Mouse (Mus musculus) midbrain, embryonic 12.5 days (tissue): ENCODE data around the gene Ess2. TPM values are rescaled to one million over a fixed set of nuclear protein-coding genes. Genes with fewer than 3 reads are reported as not detected.
"Not testable (repeated sequence)": the region's sequence is repeated elsewhere in the genome, so short reads cannot be mapped to it uniquely, and the experiment has no call there.

Source experiments
- ATAC-seq: fragments of 200-750 bp; cut with Nextera tagmentation; 2 replicates; pipeline ENCODE4 v1.8.0; 2017; ENCODE audit warnings: low read depth, moderate TSS enrichment, moderate library complexity; ENCODE audit not compliant: low FRiP score
- H3K27ac ChIP-seq: fragments of 300-500 bp; sonication (generic); replicated peaks from 2 replicates; pipeline ENCODE4 v1.5.1; 2016; ENCODE audit warnings: mild to moderate bottlenecking
- H3K27me3 ChIP-seq: fragments of 300-500 bp; sonication (generic); 2 replicates; pipeline ENCODE4 v1.6.1; 2016; ENCODE audit warnings: mild to moderate bottlenecking
- H3K36me3 ChIP-seq: fragments of 300-500 bp; sonication (generic); 2 replicates; pipeline ENCODE4 v1.6.1; 2016
- H3K4me1 ChIP-seq: fragments of 300-500 bp; sonication (generic); 2 replicates; pipeline ENCODE4 v1.6.1; 2016
- H3K4me2 ChIP-seq: fragments of 300-500 bp; sonication (generic); replicated peaks from 2 replicates; pipeline ENCODE4 v1.6.1; 2016; ENCODE audit warnings: mild to moderate bottlenecking, moderate library complexity
- H3K4me3 ChIP-seq: fragments of 300-500 bp; sonication (generic); 2 replicates; pipeline ENCODE4 v1.5.1; 2016; ENCODE audit warnings: mild to moderate bottlenecking
- H3K9ac ChIP-seq: fragments of 300-500 bp; sonication (generic); replicated peaks from 2 replicates; pipeline ENCODE4 v1.6.1; 2016; ENCODE audit warnings: mild to moderate bottlenecking, moderate library complexity
- H3K9me3 ChIP-seq: fragments of 300-500 bp; sonication (generic); 2 replicates; pipeline ENCODE4 v1.6.1; 2016; ENCODE audit warnings: mild to moderate bottlenecking
- WGBS: fragments of 180-500 bp; shearing (Covaris S2); methylation state at CpG from one replicate; pipeline ENCODE4 v1.1.7; 2016; 5-methylcytosine and 5-hydroxymethylcytosine counted together
- polyA plus RNA-seq: library from polyadenylated mRNA; unstranded; fragments of >200 nt; fragmentation: Nextera tagmentation; extraction: Ambion mirVana; gene quantifications from 2 replicates; pipeline ENCODE4 v1.2.1, GENCODE M21; 2016

The Ess2 gene
- 56.7 and 61.6 TPM in 2 replicates for polyA plus RNA-seq

- peaks cover 22% of the 10 kb centered on the region for H3K4me1 ChIP-seq
- no peak within 1 kb of the TSS; the same call in 1 of the 2 replicates for H3K27ac ChIP-seq
- peak within 1 kb of the TSS; percentile 60 for H3K4me3 ChIP-seq
Measured at GRCm38 (mm10) chr16:17911052-17911595, at the start of gene Ess2. Gene Ess2 (minus strand): TSS chr16:17911348.

DNA sequence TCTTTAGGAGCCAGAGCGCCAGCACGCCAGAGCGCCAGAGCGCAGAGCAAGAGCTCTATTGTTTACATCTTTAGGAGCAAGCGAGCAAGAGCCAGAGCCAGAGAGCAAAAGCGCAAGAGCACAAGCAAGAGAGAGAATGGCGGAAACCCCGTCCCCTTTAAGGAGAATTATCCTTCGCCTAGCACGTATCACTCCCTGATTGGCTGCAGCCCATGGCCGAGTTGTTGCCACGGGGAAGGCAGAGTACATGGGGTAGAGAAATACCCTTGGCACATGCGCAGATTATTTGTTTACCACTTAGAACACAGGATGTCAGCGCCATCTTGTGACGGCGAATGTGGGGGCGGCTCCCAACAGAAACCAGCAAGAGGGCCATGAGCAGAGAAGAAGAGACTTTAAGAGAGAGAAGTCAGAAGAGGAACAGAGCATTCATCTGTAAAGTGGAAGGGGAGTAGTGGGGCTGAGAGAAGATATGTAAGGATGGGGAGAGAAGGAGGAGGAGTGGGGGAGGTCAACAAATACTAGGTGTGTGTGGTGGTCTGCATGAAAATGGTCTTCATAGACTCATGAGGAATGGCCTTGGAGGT is 45.0 kb upstream of the Ess2 start:
- WGBS, result 95% methylated on average over 17 of the region's 17 CpGs
- ATAC-seq, result not testable (repeated sequence)

More at GRCm38 (mm10) chr16:17911052-17911595, at the start of gene Ess2:
- WGBS, result under 1% methylated on average over 35 of the region's 35 CpGs
- peak; percentile 93 for ATAC-seq
- H3K9ac ChIP-seq, result peak within 1 kb of the TSS; percentile 65
- peak within 1 kb of the TSS; percentile 92 for H3K4me2 ChIP-seq
- peaks cover 45% of the 10 kb centered on the region for H3K27me3 ChIP-seq
- H3K9me3 ChIP-seq, result no peaks in the 10 kb centered on the region
- H3K36me3 ChIP-seq, result peaks cover 33% of the 10 kb centered on the region

DNA sequence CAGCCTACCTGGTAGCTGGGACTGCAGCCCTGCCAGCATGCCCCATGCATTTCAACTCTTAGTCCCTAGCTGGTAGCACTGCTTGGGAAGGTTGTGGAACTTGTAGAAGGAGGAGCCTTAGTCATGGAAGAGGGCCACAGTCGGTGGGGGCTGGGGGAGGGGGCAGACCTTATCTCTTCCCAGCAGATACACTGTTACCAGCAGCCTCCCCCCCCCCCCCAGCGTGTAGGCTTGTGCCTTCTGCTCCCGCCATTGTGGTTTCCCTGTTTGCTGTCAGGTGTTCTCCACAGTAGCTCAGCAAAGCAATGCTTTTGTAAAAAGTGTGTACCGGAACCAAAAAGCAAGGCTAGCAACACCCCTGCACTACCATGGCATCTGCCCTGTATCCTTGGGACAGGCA is 40.5 kb upstream of the Ess2 start:
- H3K27me3 ChIP-seq, result no peaks in the 10 kb centered on the region
- H3K9ac ChIP-seq, result no peak overlapping the region
- H3K4me1 ChIP-seq, result peaks cover 18% of the 10 kb centered on the region
- no peak overlapping the region for H3K27ac ChIP-seq
- H3K9me3 ChIP-seq, result no peaks in the 10 kb centered on the region
- WGBS, result 92% methylated on average over 3 of the region's 4 CpGs
- H3K36me3 ChIP-seq, result no peaks in the 10 kb centered on the region
- no peak overlapping the region for H3K4me3 ChIP-seq
- no peak overlapping the region for H3K4me2 ChIP-seq
- ATAC-seq, result no peak

More for the DNA sequence above, 45.0 kb upstream of the Ess2 start:
- not testable (repeated sequence) for H3K36me3 ChIP-seq, H3K9me3 ChIP-seq, H3K4me2 ChIP-seq, H3K4me1 ChIP-seq, H3K4me3 ChIP-seq, H3K27ac ChIP-seq, H3K27me3 ChIP-seq, H3K9ac ChIP-seq

DNA sequence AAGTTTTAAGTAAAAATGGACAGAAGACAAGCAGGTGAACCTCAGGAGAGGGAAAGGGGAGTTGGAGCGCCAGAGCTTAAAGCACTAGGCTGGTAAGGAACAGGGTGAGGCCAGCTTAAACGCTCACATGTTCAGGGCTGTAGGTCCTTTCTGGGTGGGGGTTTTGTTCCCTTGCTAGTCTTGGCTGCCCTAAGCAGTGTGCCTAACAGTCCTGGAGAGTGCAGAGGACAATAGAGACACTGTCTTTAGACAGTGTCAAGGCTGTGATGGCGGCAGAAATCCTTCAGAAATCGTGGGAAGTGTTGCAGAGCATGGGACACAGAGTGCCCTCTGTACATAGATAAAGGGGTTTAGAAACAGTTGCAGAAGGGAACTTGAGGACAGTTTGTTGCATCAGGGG is 38.9 kb upstream of the Ess2 start:
- Histone ChIP-seq H3K4me3 (no peak overlapping the region), H3K27ac (peak overlapping the region; percentile 75), H3K4me2 (no peak overlapping the region), H3K9ac (no peak overlapping the region; the same call in 1 of the 2 replicates), H3K27me3 (no peaks in the 10 kb centered on the region), H3K4me1 (peaks cover 18% of the 10 kb centered on the region), H3K36me3 (no peaks in the 10 kb centered on the region), H3K9me3 (no peaks in the 10 kb centered on the region)
- WGBS, result 26% methylated on average over 4 of the region's 4 CpGs
- peak; percentile 73 for ATAC-seq

- Histone ChIP-seq H3K36me3 (no peaks in the 10 kb centered on the region), H3K4me2 (no peak overlapping the region), H3K4me3 (no peak overlapping the region), H3K27me3 (no peaks in the 10 kb centered on the region), H3K9ac (no peak overlapping the region), H3K4me1 (peaks cover 18% of the 10 kb centered on the region), H3K27ac (peak overlapping the region; percentile 75), H3K9me3 (no peaks in the 10 kb centered on the region)
- 18% methylated on average over 2 of the region's 2 CpGs for WGBS
- peak; percentile 97 for ATAC-seq
Measured at GRCm38 (mm10) chr16:17949421-17949877, 38.3 kb upstream of the Ess2 start.

GRCm38 (mm10) chr16:17945081-17945831 is 34.1 kb upstream of the Ess2 start:
- Histone ChIP-seq H3K9ac (no peak overlapping the region), H3K4me1 (peaks cover 15% of the 10 kb centered on the region), H3K4me3 (no peak overlapping the region), H3K4me2 (no peak overlapping the region), H3K27me3 (no peaks in the 10 kb centered on the region), H3K9me3 (no peaks in the 10 kb centered on the region), H3K27ac (no peak overlapping the region), H3K36me3 (no peaks in the 10 kb centered on the region)
- ATAC-seq, result no peak
- WGBS, result 65% methylated on average over 7 of the region's 7 CpGs

- 69% methylated on average over 8 of the region's 8 CpGs for WGBS
- H3K4me2 ChIP-seq, result no peak overlapping the region
- H3K36me3 ChIP-seq, result no peaks in the 10 kb centered on the region
- no peaks in the 10 kb centered on the region for H3K4me1 ChIP-seq
- H3K4me3 ChIP-seq, result no peak overlapping the region
- no peak for ATAC-seq
- no peaks in the 10 kb centered on the region for H3K9me3 ChIP-seq
- H3K9ac ChIP-seq, result no peak overlapping the region
- H3K27ac ChIP-seq, result no peak overlapping the region
- 0 out of 2 replicates have a peak, but pooled peaks cover under 1% of the 10 kb centered on the region for H3K27me3 ChIP-seq
Measured at GRCm38 (mm10) chr16:17943466-17943865, 32.3 kb upstream of the Ess2 start.

GRCm38 (mm10) chr16:17939255-17939751 is 28.2 kb upstream of the Ess2 start:
- ATAC-seq, result no peak
- Histone ChIP-seq H3K36me3 (no peaks in the 10 kb centered on the region), H3K4me2 (no peak overlapping the region), H3K27ac (no peak overlapping the region), H3K27me3 (peaks cover 25% of the 10 kb centered on the region), H3K4me1 (no peaks in the 10 kb centered on the region), H3K9ac (no peak overlapping the region), H3K9me3 (no peaks in the 10 kb centered on the region), H3K4me3 (no peak overlapping the region)
- WGBS, result 57% methylated on average over 9 of the region's 9 CpGs

DNA sequence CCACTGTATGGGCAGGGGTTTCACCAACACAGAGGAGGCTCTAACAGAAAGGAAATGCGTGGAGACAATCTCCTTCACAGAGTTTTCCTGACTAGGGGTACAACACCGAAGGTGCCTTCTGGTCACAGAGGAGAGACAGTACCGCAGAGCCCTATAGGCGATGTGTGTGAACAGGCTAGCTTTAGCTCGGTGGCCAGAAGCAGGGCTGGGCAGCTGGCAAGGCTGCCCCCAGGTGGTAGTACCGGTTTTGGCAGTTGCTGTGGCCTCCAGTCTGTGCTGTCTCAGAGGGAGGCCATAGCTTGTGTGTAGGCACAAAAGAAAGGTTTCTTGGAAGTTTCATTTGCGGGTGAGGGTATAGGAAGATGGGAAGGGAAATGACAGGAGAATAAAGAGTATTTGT is 27.7 kb upstream of the Ess2 start:
- no peak overlapping the region for H3K4me2 ChIP-seq
- H3K4me1 ChIP-seq, result no peaks in the 10 kb centered on the region
- ATAC-seq, result peak; percentile 80; the same call in 1 of the 2 replicates
- no peak overlapping the region for H3K4me3 ChIP-seq
- no peaks in the 10 kb centered on the region for H3K9me3 ChIP-seq
- H3K36me3 ChIP-seq, result no peaks in the 10 kb centered on the region
- H3K9ac ChIP-seq, result no peak overlapping the region
- peaks cover 30% of the 10 kb centered on the region for H3K27me3 ChIP-seq
- H3K27ac ChIP-seq, result no peak overlapping the region
- 10% methylated on average over 7 of the region's 7 CpGs for WGBS

GRCm38 (mm10) chr16:17938187-17938586 is 27.0 kb upstream of the Ess2 start:
- Histone ChIP-seq H3K9ac (no peak overlapping the region), H3K4me2 (no peak overlapping the region), H3K27me3 (peaks cover 36% of the 10 kb centered on the region), H3K9me3 (no peaks in the 10 kb centered on the region), H3K36me3 (no peaks in the 10 kb centered on the region), H3K4me1 (no peaks in the 10 kb centered on the region), H3K27ac (no peak overlapping the region), H3K4me3 (no peak overlapping the region)
- ATAC-seq, result no peak
- 85% methylated on average over 7 of the region's 7 CpGs for WGBS

DNA sequence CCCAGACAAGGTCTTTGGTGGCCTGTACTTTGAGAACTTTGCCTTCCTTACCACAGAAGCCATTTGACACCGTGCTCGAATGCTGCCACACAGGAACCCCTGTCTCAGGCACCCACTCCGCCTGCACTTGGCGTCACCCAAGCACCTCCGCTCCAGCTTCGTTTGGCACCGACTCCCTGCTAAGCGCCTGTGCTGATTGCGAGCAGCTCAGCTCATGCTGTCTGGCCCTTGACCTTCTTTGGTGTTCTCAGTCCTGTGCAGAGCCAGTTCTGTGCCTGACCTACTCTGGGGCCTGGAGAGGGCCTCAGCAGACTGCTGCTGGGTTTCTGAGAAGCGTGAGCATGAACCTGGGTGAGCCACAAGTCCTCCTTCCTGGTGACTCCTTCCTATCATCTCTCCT is 25.6 kb upstream of the Ess2 start:
- no peak overlapping the region for H3K4me3 ChIP-seq
- H3K4me1 ChIP-seq, result no peaks in the 10 kb centered on the region
- no peaks in the 10 kb centered on the region for H3K36me3 ChIP-seq
- no peaks in the 10 kb centered on the region for H3K9me3 ChIP-seq
- no peak for ATAC-seq
- no peak overlapping the region for H3K4me2 ChIP-seq
- H3K27ac ChIP-seq, result no peak overlapping the region
- WGBS, result 83% methylated on average over 10 of the region's 10 CpGs
- peaks cover 43% of the 10 kb centered on the region for H3K27me3 ChIP-seq
- no peak overlapping the region for H3K9ac ChIP-seq

DNA sequence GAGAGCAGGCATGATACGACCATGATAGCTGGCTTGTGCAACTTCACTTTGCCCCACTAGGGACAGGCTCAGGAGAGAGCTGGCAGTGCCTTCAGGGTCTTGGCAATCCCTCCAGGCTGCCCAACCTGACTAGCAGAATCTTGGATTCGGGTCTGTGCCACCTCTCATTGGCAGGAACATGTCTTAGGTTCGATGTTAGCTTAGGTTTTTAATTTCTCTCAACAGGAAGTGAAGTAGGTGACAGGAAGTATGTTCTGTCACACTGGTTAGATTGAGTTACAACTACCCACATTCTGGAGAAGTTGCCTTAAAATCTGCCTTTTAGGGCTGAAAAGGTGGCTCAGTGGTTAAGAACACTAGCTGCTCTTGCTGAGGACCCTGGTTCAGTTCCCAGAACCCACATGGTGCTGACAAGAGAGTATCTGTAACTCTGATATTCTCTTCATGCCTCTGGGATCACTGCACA is 23.3 kb upstream of the Ess2 start:
- no peak for ATAC-seq
- Histone ChIP-seq H3K4me1 (0 out of 2 replicates have a peak, but pooled peaks cover under 1% of the 10 kb centered on the region), H3K4me3 (no peak overlapping the region), H3K9me3 (no peaks in the 10 kb centered on the region), H3K27me3 (peaks cover 51% of the 10 kb centered on the region), H3K9ac (no peak overlapping the region), H3K4me2 (no peak overlapping the region), H3K27ac (no peak overlapping the region), H3K36me3 (no peaks in the 10 kb centered on the region)
- WGBS, result 78% methylated on average over 3 of the region's 3 CpGs
